Mouse (Mus musculus): ENCODE data around the gene Lrmda. TPM values are rescaled to one million over a fixed set of nuclear protein-coding genes. Genes with fewer than 3 reads are reported as not detected.

The Lrmda gene
- polyA plus RNA-seq, 1 experiment from 2014 or later, result 0.23 TPM

DNA sequence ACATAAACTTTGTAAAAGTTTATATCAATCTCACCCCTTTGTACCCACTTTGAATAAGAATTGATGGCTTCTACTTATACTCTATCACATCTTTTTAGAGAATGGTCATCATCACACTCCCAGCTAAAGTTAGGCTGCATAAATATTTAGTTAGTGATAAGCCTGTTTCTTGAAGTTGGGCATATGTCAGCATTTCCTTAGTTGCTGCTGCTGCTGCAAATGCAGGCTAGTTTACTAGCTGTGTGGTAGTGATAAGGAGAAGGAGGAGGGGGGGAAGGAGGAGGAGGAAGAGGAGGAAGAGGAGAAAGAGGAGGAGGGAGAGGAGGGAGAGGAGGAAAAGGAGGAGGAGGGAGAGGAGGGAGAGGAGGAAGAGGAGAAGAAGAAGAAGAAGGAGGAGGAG lies 692.9 kb downstream of the Lrmda start:
- Histone ChIP-seq H3K27me3 (ENCODE audit: control insufficient read depth, insufficient read depth, low read length) (no peaks in the 10 kb centered on the region), H3K4me3 (ENCODE audit: low read depth, low read length) (no peak overlapping the region), H3K9me3 (ENCODE audit: control insufficient read depth, low read length) (no peaks in the 10 kb centered on the region), H3K27ac (ENCODE audit: low read depth, low read length) (no peak overlapping the region), H3K9ac (ENCODE audit: low read length) (no peak overlapping the region), H3K36me3 (ENCODE audit: control insufficient read depth, insufficient read depth, low read length) (no peaks in the 10 kb centered on the region), H3K4me1 (ENCODE audit: control insufficient read depth, insufficient read depth, low read length) (peaks cover 19% of the 10 kb centered on the region), H3K4me2 (no peak overlapping the region)
- ATAC-seq (ENCODE audit: low FRiP score), result no peak
- DNase-seq (ENCODE audit: low spot score, missing footprints), result no peak

DNA sequence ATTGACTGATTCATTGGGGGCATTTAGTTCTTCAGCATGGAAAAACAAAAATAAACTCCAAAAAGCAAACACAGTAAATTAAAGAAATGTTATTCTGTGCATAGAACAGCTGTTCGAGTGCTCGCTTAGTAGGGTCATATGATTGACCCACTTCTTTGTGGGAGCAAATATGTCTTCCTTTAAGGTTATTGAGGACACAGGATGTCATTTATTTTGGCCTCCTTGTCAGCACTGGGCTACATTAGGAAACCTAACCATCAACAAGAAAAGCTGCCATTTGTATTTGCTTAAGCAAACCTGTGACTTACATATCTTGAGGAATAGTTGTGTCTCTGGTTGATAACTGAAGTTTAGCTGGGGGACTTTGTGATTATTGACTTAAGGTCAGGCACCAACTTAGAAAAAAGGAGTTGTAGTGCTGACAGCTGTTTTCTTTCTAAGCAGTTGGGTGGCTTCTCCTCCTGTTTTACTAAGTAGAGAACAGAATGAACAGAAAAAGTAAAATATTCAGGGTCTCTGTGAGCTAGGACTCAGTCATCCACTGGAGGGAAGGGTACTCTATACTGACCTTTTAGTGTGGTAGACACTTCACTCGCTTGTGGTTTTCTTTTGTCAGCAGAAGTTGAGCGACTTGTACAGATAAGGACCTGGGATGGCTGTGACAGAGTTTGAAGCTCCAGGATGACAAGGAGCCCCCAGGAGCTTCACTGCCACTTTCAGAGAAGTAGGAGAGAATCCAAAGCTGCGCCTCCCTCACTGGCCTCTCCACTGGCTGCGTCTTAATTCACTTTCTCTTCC lies 696.3 kb downstream of the Lrmda start:
- Histone ChIP-seq H3K27ac (ENCODE audit: low read depth, low read length) (no peak overlapping the region), H3K9ac (ENCODE audit: low read length) (no peak overlapping the region), H3K4me1 (ENCODE audit: control insufficient read depth, insufficient read depth, low read length) (0 out of 2 replicates have a peak, but pooled peaks cover 4% of the 10 kb centered on the region), H3K4me3 (ENCODE audit: low read depth, low read length) (no peak overlapping the region), H3K36me3 (ENCODE audit: control insufficient read depth, insufficient read depth, low read length) (no peaks in the 10 kb centered on the region), H3K27me3 (ENCODE audit: control insufficient read depth, insufficient read depth, low read length) (no peaks in the 10 kb centered on the region), H3K4me2 (no peak overlapping the region), H3K9me3 (ENCODE audit: control insufficient read depth, low read length) (no peaks in the 10 kb centered on the region)
- no peak for ATAC-seq (ENCODE audit: low FRiP score)
- no peak for DNase-seq (ENCODE audit: low spot score, missing footprints)
- 84% methylated on average over 6 of the region's 6 CpGs for WGBS

DNA sequence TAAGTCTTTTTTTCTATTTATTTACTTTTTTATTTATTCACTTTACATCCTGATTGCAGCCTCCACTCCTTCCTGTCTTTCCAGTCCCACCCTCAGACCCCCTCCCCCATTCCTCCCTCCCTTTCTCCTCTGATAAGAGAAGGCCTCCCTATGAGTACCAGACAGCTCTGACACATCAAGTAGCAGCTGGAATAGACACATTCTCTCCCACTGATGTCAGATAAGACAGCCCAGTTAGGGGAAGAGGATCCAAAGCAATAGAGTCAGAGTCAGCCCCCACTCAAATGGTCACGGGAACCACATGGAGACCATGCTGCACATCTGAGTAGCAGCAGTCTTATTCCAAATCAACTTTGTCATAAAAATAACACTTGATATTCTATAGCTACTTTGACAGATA lies 700.5 kb downstream of the Lrmda start:
- H3K9me3 ChIP-seq (ENCODE audit: control insufficient read depth, low read length), result no peaks in the 10 kb centered on the region

DNA sequence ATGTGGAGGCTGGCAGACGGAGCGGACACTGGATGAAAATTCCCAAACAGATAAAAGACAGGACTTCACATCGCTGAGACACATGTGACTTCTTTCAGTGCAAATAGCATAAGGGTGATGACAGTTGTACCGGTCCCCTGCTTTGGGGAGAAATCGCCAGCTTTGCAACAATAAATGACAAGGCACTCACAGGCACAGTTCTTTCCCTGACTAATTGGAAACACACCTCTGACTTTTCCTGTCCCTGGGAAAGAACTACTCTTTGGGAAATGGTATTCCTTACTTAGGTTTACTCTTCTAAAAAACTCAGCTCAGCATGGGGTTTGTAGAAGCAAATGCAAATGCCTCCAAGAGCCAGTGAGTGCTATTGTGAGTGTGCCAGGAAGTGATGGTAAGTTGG lies 702.3 kb downstream of the Lrmda start:
- 48% methylated on average over 5 of the region's 5 CpGs for WGBS
- Histone ChIP-seq H3K9ac (ENCODE audit: low read length) (no peak overlapping the region), H3K4me1 (ENCODE audit: control insufficient read depth, insufficient read depth, low read length) (no peaks in the 10 kb centered on the region; the same call in 1 of the 2 replicates), H3K4me3 (ENCODE audit: low read depth, low read length) (no peak overlapping the region), H3K36me3 (ENCODE audit: control insufficient read depth, insufficient read depth, low read length) (no peaks in the 10 kb centered on the region), H3K4me2 (no peak overlapping the region), H3K27ac (ENCODE audit: low read depth, low read length) (no peak overlapping the region), H3K27me3 (ENCODE audit: control insufficient read depth, insufficient read depth, low read length) (no peaks in the 10 kb centered on the region), H3K9me3 (ENCODE audit: control insufficient read depth, low read length) (no peaks in the 10 kb centered on the region)
- DNase-seq (ENCODE audit: low spot score, missing footprints) (peak; percentile 84), ATAC-seq (ENCODE audit: low FRiP score) (no peak)

More for the DNA sequence above, 700.5 kb downstream of the Lrmda start:
- no peak overlapping the region for H3K9ac ChIP-seq (ENCODE audit: low read length)
- DNase-seq (ENCODE audit: low spot score, missing footprints), result no peak
- WGBS, result 91% methylated on average over 1 of the region's 1 CpGs
- H3K27ac ChIP-seq (ENCODE audit: low read depth, low read length), result no peak overlapping the region
- no peaks in the 10 kb centered on the region for H3K36me3 ChIP-seq (ENCODE audit: control insufficient read depth, insufficient read depth, low read length)
- H3K4me1 ChIP-seq (ENCODE audit: control insufficient read depth, insufficient read depth, low read length), result no peaks in the 10 kb centered on the region; the same call in 1 of the 2 replicates
- H3K27me3 ChIP-seq (ENCODE audit: control insufficient read depth, insufficient read depth, low read length), result no peaks in the 10 kb centered on the region
- ATAC-seq (ENCODE audit: low FRiP score), result no peak
- no peak overlapping the region for H3K4me3 ChIP-seq (ENCODE audit: low read depth, low read length)
- H3K4me2 ChIP-seq, result no peak overlapping the region

DNA sequence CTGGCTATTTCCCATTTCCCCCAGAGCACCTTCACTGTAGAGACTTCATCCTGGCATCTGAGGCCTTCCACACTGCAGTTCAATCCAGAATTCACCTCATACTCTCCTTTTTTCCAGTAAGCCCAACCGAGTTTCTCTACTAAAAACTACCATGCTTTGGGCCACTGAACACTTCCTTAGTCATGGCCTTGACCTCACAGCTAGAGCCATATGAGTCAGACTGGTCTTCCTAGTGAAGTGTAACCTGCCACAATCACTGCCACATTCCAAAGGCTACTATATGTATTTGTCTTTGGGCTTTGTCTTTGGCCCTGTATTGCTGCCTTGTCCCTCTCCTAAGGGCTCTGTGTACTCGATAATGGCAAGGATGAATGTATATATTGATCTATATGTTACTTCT lies 708.0 kb downstream of the Lrmda start:
- 81% methylated on average over 2 of the region's 2 CpGs for WGBS
- H3K27ac ChIP-seq (ENCODE audit: low read depth, low read length), result no peak overlapping the region
- no peaks in the 10 kb centered on the region for H3K9me3 ChIP-seq (ENCODE audit: control insufficient read depth, low read length)
- no peaks in the 10 kb centered on the region for H3K36me3 ChIP-seq (ENCODE audit: control insufficient read depth, insufficient read depth, low read length)
- no peaks in the 10 kb centered on the region for H3K27me3 ChIP-seq (ENCODE audit: control insufficient read depth, insufficient read depth, low read length)
- H3K4me1 ChIP-seq (ENCODE audit: control insufficient read depth, insufficient read depth, low read length), result no peaks in the 10 kb centered on the region
- no peak overlapping the region for H3K9ac ChIP-seq (ENCODE audit: low read length)
- ATAC-seq (ENCODE audit: low FRiP score), result no peak
- DNase-seq (ENCODE audit: low spot score, missing footprints), result no peak
- no peak overlapping the region for H3K4me2 ChIP-seq
- no peak overlapping the region for H3K4me3 ChIP-seq (ENCODE audit: low read depth, low read length)

DNA sequence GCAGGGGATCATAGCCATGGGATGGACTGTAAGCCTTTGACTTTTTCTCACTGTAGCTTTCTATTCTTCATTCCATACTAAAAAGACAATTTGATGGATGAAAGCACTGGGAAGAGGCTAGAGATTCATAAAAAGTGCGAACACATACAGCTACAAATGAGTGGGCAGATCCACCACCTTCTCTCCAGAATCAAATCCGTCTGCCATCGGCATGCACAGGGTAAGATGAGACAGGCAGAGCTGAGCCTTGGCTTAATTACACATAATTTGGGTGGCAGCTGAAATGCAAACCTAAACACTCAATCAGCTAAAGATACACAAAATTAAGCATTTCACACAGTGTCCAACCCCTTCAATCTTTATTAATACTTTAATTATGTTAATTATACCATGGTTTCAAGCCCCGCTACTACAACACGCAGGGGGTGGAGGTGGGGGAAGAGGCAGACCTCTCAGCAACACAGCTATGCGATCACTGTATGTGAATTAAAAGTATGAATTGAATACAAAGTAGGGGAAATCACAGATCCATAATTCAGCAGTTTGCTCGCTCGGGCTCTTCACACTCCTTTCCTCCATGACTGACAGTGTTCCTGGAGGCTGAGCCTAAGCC lies 709.2 kb downstream of the Lrmda start:
- Histone ChIP-seq H3K9ac (ENCODE audit: low read length) (no peak overlapping the region), H3K36me3 (ENCODE audit: control insufficient read depth, insufficient read depth, low read length) (no peaks in the 10 kb centered on the region), H3K27me3 (ENCODE audit: control insufficient read depth, insufficient read depth, low read length) (no peaks in the 10 kb centered on the region), H3K4me3 (ENCODE audit: low read depth, low read length) (no peak overlapping the region), H3K27ac (ENCODE audit: low read depth, low read length) (no peak overlapping the region), H3K4me1 (ENCODE audit: control insufficient read depth, insufficient read depth, low read length) (no peaks in the 10 kb centered on the region), H3K4me2 (no peak overlapping the region), H3K9me3 (ENCODE audit: control insufficient read depth, low read length) (no peaks in the 10 kb centered on the region)
- ATAC-seq (ENCODE audit: low FRiP score) (no peak), DNase-seq (ENCODE audit: low spot score, missing footprints) (no peak)
- 90% methylated on average over 8 of the region's 8 CpGs for WGBS

DNA sequence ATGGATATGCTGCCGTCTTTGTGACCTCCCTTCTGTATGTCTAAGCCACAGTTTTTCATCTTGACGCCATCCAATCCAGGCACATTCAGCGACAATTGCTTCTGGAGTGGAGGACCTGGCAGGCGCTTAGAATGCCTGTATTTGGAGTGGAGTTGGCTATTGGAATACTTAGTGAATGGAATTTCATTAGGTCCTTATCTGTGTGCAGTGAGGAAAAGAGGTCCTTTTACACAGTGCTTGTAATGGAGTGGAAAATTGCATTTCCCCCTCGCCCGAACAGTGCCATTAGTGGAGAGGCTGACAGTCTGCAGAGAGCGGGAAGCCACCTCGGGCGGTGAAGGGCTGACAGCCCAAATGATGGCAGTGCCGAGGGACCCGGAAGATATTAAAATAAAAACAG lies 719.1 kb downstream of the Lrmda start:
- no peaks in the 10 kb centered on the region for H3K9me3 ChIP-seq (ENCODE audit: control insufficient read depth, low read length)
- no peak for ATAC-seq (ENCODE audit: low FRiP score)
- no peak overlapping the region for H3K9ac ChIP-seq (ENCODE audit: low read length)
- DNase-seq (ENCODE audit: low spot score, missing footprints), result peak; percentile 6
- no peaks in the 10 kb centered on the region for H3K4me1 ChIP-seq (ENCODE audit: control insufficient read depth, insufficient read depth, low read length)
- H3K4me3 ChIP-seq (ENCODE audit: low read depth, low read length), result no peak overlapping the region
- no peaks in the 10 kb centered on the region for H3K36me3 ChIP-seq (ENCODE audit: control insufficient read depth, insufficient read depth, low read length)
- no peak overlapping the region for H3K4me2 ChIP-seq
- peaks cover 3% of the 10 kb centered on the region; the same call in 1 of the 2 replicates for H3K27me3 ChIP-seq (ENCODE audit: control insufficient read depth, insufficient read depth, low read length)
- no peak overlapping the region for H3K27ac ChIP-seq (ENCODE audit: low read depth, low read length)
- WGBS, result 85% methylated on average over 11 of the region's 11 CpGs

DNA sequence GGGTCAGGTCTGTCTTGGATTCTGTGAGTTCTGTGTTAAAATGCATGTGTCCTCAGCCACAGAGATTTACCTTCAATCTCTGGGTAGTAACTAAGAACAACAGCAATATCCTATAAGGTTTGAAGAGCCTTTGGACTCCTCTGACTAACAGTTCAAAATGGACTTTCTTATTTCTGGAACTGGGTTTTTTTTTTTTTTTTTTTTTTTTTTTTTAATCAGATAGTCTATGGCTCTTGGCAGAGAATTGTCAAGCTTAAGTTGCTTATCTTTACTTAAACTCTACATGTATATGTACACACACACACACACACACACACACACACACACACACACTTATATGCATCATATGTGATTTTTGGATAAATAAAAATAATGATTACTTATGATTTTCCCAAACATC lies 723.0 kb downstream of the Lrmda start:
- Histone ChIP-seq H3K27ac (ENCODE audit: low read depth, low read length) (no peak overlapping the region), H3K9me3 (ENCODE audit: control insufficient read depth, low read length) (no peaks in the 10 kb centered on the region), H3K36me3 (ENCODE audit: control insufficient read depth, insufficient read depth, low read length) (no peaks in the 10 kb centered on the region), H3K4me2 (no peak overlapping the region), H3K27me3 (ENCODE audit: control insufficient read depth, insufficient read depth, low read length) (peaks cover 3% of the 10 kb centered on the region; the same call in 1 of the 2 replicates), H3K9ac (ENCODE audit: low read length) (no peak overlapping the region), H3K4me1 (ENCODE audit: control insufficient read depth, insufficient read depth, low read length) (peaks cover 16% of the 10 kb centered on the region), H3K4me3 (ENCODE audit: low read depth, low read length) (no peak overlapping the region)
- DNase-seq (ENCODE audit: low spot score, missing footprints) (no peak), ATAC-seq (ENCODE audit: low FRiP score) (no peak)

DNA sequence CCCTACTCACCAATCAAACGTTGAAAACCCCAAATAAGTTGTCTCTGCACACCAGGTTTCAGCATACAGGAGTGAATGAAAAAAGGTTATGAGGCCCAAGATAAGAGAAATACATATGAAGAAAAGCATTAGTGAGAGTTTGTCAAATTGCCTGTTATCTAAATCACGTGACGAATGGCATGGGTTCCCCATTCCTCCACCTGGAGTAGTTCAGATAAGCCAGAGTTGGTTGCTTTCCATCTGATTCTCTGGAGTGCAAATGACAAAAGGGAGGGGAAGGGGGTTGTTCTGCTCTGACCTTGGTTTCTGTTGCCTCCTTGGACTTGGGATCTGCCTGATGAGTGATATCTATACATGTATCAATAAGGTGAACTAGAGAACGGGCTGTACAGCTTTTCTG lies 723.8 kb downstream of the Lrmda start:
- Histone ChIP-seq H3K4me1 (ENCODE audit: control insufficient read depth, insufficient read depth, low read length) (peaks cover 16% of the 10 kb centered on the region), H3K27me3 (ENCODE audit: control insufficient read depth, insufficient read depth, low read length) (peaks cover 3% of the 10 kb centered on the region; the same call in 1 of the 2 replicates), H3K27ac (ENCODE audit: low read depth, low read length) (no peak overlapping the region), H3K4me3 (ENCODE audit: low read depth, low read length) (no peak overlapping the region), H3K9ac (ENCODE audit: low read length) (no peak overlapping the region), H3K9me3 (ENCODE audit: control insufficient read depth, low read length) (no peaks in the 10 kb centered on the region), H3K36me3 (ENCODE audit: control insufficient read depth, insufficient read depth, low read length) (no peaks in the 10 kb centered on the region), H3K4me2 (no peak overlapping the region)
- DNase-seq (ENCODE audit: low spot score, missing footprints) (peak; percentile 26), ATAC-seq (ENCODE audit: low FRiP score) (no peak)
- 85% methylated on average over 4 of the region's 4 CpGs for WGBS

All from midbrain, embryonic 11.5 days (tissue).